Mouse (Mus musculus): ENCODE data around the gene Cdh4.
A peak's percentile ranks its signal among the peaks of the same experiment; 100 is the strongest.

Cdh4 gene

GRCm38 (mm10) chr2:179604746-179605145, 162.5 kb downstream of the Cdh4 start:
- DNase-seq = no peak

DNA sequence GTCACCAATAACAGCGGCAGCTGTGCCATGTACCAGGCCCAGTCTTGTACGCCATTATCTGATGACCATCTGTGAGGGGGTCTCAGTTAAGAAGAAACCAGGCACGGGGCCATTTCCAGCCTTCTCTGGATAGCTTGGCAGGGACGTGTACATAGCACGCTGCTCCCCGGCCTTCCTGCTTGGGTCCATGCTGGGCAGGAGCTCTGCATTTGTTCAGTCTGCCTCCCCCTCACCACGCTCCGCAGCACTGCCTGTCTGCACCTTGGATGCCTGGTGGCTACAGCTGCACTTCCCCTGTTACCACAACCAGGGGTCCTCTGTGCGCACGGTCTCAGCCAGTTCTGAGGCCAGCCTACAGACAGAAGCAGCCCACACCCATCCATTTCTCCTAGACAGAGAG, 163.0 kb downstream of the Cdh4 start:
- no peak for DNase-seq

DNA sequence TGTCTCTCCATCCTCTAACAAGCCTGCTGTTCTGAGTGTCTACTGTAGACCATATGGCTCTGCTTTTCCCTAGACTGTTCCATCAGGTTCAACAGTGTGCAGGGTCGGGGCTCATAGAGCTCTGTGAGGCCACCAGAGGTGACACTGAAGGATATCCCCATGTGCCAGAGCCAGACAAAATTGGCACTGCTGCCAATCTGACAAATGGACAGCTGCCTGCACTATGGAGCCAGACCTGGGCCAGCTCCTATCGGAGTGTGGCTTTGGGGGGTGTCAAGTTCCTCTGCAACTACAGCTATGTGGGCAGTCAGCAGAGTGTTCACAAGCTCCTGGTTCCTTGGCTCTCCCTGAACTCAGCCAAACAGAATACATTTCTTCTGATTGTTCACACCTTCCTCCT, 164.1 kb downstream of the Cdh4 start:
- DNase-seq = no peak

GRCm38 (mm10) chr2:179615906-179616305, 173.7 kb downstream of the Cdh4 start:
- no peak for DNase-seq

DNA sequence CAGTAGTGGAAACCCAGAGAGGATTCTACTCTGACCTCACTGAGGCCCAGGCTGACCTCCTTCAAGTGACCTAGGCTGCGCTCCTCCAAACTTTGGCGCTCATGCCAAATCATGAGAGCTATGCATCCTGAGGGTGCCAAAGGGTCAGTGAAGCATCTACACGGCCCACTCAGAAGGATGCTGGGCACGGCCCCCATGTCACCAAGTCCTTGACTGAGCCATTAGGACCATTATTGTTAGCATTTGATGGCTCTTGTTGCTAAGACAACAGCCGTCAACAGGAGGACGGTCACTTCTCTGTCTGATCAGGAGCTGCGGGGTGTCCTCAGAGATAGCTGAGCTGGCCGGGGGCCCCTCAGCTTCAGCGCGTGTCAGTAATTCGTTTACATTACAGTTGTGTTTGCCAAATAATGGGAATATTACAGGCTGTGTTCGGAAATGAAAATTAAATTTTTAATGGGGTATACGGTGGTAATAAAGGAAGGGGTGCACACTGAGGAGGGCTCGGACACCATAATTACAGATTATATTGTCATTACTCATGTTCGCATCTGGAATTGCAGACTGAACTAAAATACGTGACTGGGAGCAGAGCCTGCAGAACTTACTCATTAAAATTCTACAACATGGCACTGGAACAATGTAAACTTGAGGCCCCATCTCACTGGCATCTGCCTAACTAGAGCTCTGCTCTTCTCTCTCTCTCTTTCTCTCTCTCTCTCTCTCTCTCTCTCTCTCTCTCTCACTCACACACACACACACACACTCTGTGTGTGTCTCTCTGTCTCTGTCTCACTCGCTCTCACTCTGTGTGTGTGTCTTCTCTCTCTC, 181.6 kb downstream of the Cdh4 start:
- no peak for DNase-seq

GRCm38 (mm10) chr2:179627563-179627962, 185.3 kb downstream of the Cdh4 start:
- no peak for DNase-seq

GRCm38 (mm10) chr2:179630720-179631119, 188.5 kb downstream of the Cdh4 start:
- no peak for DNase-seq

DNA sequence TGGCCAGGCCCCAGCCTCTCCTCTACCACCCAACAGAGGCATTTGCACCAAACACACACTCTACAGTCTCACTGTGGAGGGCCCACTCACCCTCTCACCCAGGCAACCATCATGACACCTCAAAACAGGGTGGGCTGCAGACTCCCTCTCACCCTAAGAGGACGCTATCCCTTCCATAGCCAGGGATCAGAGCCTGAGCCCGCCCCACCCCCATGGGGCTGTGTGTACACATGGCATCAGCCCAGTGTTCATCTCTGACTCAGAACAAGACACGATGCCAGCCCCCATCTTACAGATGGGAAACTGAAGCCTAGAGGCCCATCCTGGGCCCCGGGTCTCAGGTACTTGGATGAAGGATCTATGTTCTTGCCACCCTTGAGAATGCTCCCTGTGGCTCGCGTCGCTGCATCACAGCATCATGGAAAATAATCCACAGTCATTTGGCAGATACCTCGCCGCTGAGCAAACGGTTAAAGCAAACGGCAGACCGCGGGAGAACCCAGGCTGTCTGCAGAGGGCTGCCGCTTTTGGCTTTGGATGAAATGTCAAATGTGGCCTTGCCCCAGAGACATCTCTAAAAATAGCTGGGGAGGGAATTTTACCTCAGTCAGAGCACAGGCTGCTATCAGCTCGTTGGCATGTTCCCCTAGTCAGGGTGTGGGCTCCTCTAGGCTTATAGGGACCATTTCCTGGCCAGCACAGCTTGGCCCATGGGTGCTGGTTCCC, 198.5 kb downstream of the Cdh4 start:
- DNase-seq = no peak

DNA sequence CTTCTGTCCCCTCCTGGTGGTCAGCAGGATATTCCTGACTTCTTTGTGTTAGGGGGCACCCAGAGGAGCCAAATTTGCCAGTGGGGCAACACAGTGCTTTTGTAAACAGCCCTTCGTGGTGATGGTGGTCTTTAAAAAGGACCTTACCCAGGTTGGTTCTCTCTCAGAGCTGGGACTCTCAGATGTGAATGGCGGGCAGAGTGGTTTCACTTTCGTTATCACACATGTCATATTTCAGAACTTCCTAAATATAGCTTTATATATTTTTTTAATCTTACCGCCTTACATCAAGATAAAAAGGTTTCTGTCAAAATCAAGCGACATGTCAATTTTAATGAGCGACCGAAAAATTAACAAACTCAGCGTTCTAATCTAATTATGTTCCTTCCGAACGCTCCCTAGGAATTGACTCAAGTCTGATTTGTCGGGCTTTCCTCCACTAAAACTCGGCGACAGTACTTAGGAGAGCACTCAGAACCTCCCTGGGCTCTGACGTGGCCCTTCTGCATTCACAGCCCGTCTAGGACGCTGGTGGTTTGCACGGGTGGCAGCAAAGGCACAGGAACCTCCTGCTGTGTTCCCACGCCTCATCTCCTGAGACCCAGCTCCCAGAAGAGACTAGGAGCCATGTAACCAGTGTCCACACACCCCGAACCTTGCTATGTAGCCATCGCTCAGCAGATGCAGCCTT, 206.5 kb downstream of the Cdh4 start:
- no peak for DNase-seq

- DNase-seq = no peak
Observed at GRCm38 (mm10) chr2:179649370-179649769, 207.1 kb downstream of the Cdh4 start.

- no peak for DNase-seq
Observed at GRCm38 (mm10) chr2:179650168-179650567, 207.9 kb downstream of the Cdh4 start.

- DNase-seq = no peak
Observed at GRCm38 (mm10) chr2:179655506-179655905, 213.3 kb downstream of the Cdh4 start.

- DNase-seq = no peak
Observed at GRCm38 (mm10) chr2:179659254-179659653, 217.0 kb downstream of the Cdh4 start.

GRCm38 (mm10) chr2:179661998-179662714, 219.9 kb downstream of the Cdh4 start:
- DNase-seq = no peak

DNA sequence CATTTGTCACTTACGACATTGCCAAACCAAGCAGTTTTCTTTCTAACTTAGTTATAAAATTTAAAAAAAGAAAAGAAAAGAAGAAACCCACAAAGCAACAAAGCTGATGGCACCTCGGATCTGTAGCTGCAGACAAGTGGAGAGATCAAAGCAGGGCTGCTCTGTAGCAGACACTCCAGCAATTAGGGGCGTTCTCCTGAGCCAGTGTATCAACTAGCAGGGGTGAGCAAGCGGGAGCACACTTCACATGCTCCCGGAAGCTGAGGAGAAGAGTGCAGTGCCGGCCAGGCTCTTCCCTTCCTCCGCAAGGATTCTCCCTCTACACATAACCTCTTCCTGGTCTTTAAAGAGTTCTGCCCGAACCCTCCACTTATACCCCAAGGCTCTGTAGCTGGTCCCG, 220.5 kb downstream of the Cdh4 start:
- no peak for DNase-seq

GRCm38 (mm10) chr2:179663652-179664051, 221.4 kb downstream of the Cdh4 start:
- DNase-seq = no peak

DNA sequence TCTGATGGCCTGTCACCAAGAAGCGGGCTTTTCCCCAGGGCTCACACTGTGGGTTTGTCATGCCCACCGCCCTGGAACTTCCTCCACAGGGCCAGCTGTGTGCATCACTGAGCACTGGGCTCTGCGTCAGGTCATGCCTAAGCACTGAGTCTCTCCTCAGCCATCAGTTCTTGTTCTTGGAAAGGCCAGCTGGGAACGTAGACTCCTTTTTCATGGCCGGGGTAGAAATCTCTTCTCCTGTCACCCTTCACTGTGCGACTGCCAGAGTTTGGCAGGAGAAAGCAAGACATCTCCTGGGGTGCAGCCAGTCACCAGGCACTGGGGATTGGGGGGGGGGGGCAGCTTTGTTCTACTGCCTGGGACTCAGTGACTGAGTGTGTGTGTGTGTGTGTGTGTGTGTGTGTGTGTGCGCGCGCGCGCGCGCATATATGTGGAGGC, 222.0 kb downstream of the Cdh4 start:
- DNase-seq = no peak

DNA sequence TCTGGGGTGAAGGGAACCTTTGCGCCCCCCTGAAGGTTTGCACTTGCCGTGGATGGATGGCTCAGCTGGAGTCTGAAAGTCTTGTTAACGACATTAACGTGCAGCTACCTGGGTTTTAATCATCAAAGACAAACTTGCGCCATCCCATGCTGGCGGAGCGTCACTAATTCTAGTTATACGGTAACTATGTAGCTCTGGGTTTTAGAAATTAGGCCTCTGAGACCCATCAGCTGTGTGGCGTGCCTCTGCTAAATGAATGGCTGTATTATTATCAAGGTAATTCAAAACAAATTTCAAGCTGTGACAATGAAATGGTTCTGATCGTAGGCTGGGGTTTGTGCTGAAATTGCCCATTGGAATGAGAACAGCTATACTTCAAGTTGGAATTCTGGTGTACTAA, 228.5 kb downstream of the Cdh4 start:
- no peak for DNase-seq

- no peak for DNase-seq
Observed at GRCm38 (mm10) chr2:179679866-179680265, 237.6 kb downstream of the Cdh4 start.

GRCm38 (mm10) chr2:179681386-179681785, 239.2 kb downstream of the Cdh4 start:
- peak in 1 of 2 experiments; percentile 6 for DNase-seq

GRCm38 (mm10) chr2:179687243-179687681, 245.0 kb downstream of the Cdh4 start:
- no peak for DNase-seq

- no peak for DNase-seq
Observed at GRCm38 (mm10) chr2:179688976-179689375, 246.7 kb downstream of the Cdh4 start.

DNA sequence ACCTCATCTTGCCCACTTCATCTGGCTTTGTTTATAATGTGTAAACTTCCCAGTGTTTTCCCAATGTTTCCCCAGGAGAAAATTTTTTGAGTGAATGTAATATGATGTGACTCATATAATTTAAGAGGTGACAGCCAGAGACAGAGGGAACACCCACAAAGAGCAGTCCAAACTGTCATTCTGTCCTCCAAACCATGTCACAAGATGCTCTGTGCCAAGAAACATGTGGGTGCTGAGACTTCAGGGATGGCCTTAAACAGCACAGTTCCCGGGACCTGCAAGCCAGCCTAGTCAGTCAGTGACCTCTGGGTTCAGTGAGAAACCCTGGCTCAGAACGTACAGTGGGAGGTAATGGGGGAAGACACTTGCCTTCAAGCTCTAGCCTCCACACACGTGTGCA, 247.5 kb downstream of the Cdh4 start:
- DNase-seq = no peak

Data from thymus, postnatal 36 days (tissue).